Mouse (Mus musculus): ENCODE measurements at regions not wholly inside any gene's neighbourhood (a gene's known extent, or its start where the extent isn't known, plus 50 kb on each side); places are given as distances from the start of the nearest gene placed in this dataset.
"Not testable (repeated sequence)": the region's sequence is repeated elsewhere in the genome, so short reads cannot be mapped to it uniquely, and the experiment has no call there.

DNA sequence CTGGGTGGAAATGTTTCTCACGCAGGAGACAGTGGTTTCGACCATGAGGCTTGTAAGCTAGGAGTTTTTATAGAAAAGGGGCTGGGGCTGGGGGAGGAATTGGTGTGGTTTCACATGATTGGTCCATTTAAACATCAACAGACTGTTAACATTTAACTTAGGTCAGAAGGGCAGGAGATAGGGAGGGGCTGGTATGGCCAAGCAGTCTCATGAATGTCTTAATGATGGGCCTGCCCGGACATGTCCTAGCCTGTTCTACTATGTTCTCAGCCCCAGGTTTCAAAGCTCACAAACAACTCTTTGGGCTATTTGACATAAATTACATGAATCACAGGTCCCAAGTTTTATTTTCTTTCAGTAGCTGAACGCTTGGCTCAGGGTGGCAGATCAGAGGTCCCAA lies 244.5 kb upstream of the Plxna2 start:
- not testable (repeated sequence) for H3K4me2 ChIP-seq; H3K4me1 ChIP-seq (replicated peaks); H3K9ac ChIP-seq; H3K27me3 ChIP-seq (replicated peaks); H3K9me3 ChIP-seq (replicated peaks); H3K27ac ChIP-seq (ENCODE audit: poor library complexity, severe bottlenecking); ATAC-seq (ENCODE audit: insufficient number of reproducible peaks, low FRiP score); H3K36me3 ChIP-seq; H3K4me3 ChIP-seq
- WGBS: 85% methylated on average over 4 of the region's 4 CpGs

DNA sequence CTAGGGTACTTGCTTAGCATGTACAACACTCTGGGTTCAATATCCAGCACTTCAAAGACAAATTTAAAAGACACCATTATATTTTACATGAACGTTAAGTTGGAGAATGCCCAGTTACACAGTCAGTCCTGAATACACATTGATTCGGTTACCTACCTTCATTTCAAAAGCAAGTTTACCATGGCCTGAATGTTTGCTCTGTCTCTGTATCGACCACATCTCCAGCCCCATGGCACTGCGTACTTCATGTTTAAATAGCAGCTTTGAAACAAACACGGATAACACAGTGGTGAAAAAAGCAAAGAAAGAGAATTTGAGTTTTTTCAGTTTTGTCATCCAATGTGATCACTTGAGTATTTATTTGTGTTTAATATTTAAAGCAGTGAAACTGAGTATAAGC lies 254.1 kb upstream of the Plxna2 start:
- Histone ChIP-seq H3K4me1 (replicated peaks) (no peaks in the 10 kb centered on the region), H3K27ac (ENCODE audit: poor library complexity, severe bottlenecking) (no peak overlapping the region), H3K27me3 (replicated peaks) (no peaks in the 10 kb centered on the region), H3K36me3 (no peaks in the 10 kb centered on the region), H3K9ac (no peak overlapping the region), H3K4me3 (no peak overlapping the region), H3K4me2 (no peak overlapping the region), H3K9me3 (replicated peaks) (no peaks in the 10 kb centered on the region)
- WGBS: 84% methylated on average over 5 of the region's 5 CpGs
- ATAC-seq (ENCODE audit: insufficient number of reproducible peaks, low FRiP score): no peak

DNA sequence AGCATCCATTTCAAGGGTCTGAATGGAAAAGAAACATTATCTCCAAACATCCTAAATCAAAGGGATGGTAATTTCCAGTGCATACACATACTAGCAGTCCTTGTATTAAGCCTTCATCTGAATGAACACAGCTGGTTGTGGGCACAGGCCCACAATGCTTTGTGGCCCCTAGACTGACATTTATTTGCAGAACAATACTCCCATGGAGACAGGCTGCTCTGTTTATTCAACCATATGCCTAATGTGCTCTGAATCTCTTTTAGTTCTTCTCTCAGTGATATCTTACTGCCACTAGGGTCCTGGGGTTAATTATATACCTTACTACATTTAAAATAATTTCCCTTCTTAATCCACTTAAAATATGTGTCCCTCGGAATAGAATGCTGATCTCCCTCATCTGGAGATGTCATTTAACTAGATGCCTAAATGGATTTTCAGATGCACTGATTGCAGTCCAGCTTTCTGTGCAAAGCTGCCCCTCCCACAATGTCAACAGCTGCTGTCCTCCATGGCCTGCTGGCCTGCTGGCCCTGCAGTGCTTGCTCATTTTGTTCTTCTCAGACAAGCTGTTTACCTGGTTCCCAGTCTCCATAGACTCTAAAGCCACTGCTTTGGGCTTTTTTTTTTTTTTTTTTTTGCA lies 254.8 kb upstream of the Plxna2 start:
- H3K9ac ChIP-seq: no peak overlapping the region
- no peak for ATAC-seq (ENCODE audit: insufficient number of reproducible peaks, low FRiP score)
- no peaks in the 10 kb centered on the region for H3K9me3 ChIP-seq (replicated peaks)
- no peak overlapping the region for H3K4me2 ChIP-seq
- H3K36me3 ChIP-seq: no peaks in the 10 kb centered on the region
- no peaks in the 10 kb centered on the region for H3K4me1 ChIP-seq (replicated peaks)
- H3K27me3 ChIP-seq (replicated peaks): no peaks in the 10 kb centered on the region
- 59% methylated on average over 1 of the region's 1 CpGs for WGBS
- no peak overlapping the region for H3K4me3 ChIP-seq
- no peak overlapping the region for H3K27ac ChIP-seq (ENCODE audit: poor library complexity, severe bottlenecking)

DNA sequence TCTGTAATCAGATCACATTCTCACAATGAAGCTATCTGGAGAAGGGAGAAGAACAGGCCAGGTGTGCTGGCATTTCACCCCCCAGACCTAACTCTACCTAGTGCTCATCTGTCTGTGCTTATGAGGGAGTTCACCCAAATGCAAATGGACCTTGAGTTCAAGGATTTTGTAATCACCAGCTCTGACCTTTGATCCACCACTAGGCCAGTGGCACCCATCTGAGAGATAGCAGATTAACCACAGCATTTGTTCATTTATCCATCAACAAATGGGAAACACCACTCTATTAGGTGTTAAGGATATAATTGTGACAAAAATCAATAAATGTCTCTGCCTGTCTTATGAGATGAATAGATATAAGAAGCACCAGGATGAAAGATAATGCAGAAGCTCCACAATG lies 255.7 kb upstream of the Plxna2 start:
- Histone ChIP-seq H3K4me3 (no peak overlapping the region), H3K4me1 (replicated peaks) (no peaks in the 10 kb centered on the region), H3K4me2 (no peak overlapping the region), H3K27me3 (replicated peaks) (no peaks in the 10 kb centered on the region), H3K9ac (no peak overlapping the region), H3K27ac (ENCODE audit: poor library complexity, severe bottlenecking) (no peak overlapping the region), H3K36me3 (no peaks in the 10 kb centered on the region), H3K9me3 (replicated peaks) (no peaks in the 10 kb centered on the region)
- ATAC-seq (ENCODE audit: insufficient number of reproducible peaks, low FRiP score): no peak

DNA sequence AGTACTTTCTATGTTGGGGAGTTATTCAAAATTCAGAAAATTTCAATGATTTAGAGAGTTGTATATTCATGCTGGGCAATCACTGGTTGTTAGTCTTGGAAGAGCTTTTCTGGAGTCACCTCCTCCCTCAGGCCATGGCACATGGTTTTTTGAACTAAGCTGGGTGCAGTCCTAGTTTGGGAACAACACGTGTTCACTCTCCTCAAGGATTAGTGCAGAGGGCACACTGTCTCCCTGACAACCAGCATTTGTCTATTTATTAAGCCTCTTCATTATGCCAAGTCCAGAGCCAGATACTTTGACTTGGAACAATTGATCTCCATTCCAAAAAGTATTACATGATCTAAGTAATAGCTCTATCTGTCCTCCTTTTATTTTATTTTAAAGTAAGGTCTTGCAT lies 256.7 kb upstream of the Plxna2 start:
- H3K4me1 ChIP-seq (replicated peaks): no peaks in the 10 kb centered on the region
- no peak overlapping the region for H3K9ac ChIP-seq
- no peaks in the 10 kb centered on the region for H3K36me3 ChIP-seq
- no peak overlapping the region for H3K27ac ChIP-seq (ENCODE audit: poor library complexity, severe bottlenecking)
- no peaks in the 10 kb centered on the region for H3K9me3 ChIP-seq (replicated peaks)
- WGBS: 68% methylated on average over 1 of the region's 1 CpGs
- no peak overlapping the region for H3K4me3 ChIP-seq
- H3K27me3 ChIP-seq (replicated peaks): no peaks in the 10 kb centered on the region
- no peak for ATAC-seq (ENCODE audit: insufficient number of reproducible peaks, low FRiP score)
- no peak overlapping the region for H3K4me2 ChIP-seq

DNA sequence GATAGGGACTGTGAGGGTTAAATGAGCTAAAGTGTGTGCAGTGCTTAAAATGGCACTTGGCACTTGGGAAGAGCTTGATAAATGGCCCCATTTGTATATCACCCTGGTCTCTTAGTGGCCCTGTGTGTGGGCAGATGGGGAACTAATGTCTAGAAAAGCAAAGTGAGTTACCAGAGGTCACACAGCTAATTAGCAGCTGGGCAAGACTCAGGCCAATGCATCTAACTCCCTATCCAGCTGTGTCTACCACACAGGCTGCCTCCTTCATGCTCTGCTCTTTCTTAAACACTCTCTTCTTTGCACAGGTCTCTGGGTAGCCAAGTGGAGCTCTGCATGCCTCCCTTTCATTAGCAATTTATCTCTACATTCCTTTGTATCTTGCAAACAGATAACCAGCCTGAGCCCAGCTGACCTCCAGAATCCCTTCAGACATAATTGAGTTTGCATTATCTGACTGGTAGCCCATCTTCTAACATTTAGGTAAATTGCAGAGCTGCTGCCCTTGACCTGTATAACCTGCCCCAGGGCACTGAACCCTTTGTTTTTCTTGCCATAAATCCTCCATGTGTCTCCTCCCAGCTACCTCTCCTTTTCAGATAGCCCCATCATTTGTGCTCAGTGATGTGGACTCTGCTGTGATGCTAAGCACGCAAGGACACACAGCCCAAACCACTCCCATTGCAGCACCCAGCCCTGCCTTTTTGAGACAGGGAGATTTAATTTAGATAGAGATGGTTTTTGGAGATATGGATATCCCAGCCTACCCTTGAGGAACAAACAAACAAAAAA lies 263.5 kb upstream of the Plxna2 start:
- no peak for ATAC-seq (ENCODE audit: insufficient number of reproducible peaks, low FRiP score)
- H3K4me2 ChIP-seq: no peak overlapping the region
- H3K27me3 ChIP-seq (replicated peaks): no peaks in the 10 kb centered on the region
- no peaks in the 10 kb centered on the region for H3K36me3 ChIP-seq
- H3K4me3 ChIP-seq: no peak overlapping the region
- 61% methylated on average over 1 of the region's 1 CpGs for whole genome bisulfite sequencing
- no peaks in the 10 kb centered on the region for H3K9me3 ChIP-seq (replicated peaks)
- no peak overlapping the region for H3K27ac ChIP-seq (ENCODE audit: poor library complexity, severe bottlenecking)
- 0 out of 2 replicates have a peak, but pooled peaks cover 3% of the 10 kb centered on the region for H3K4me1 ChIP-seq (replicated peaks)
- H3K9ac ChIP-seq: no peak overlapping the region

GRCm38 (mm10) chr1:194345304-194346033 lies 272.5 kb upstream of the Plxna2 start:
- Histone ChIP-seq H3K9ac (no peak overlapping the region), H3K27ac (ENCODE audit: poor library complexity, severe bottlenecking) (no peak overlapping the region), H3K9me3 (replicated peaks) (no peaks in the 10 kb centered on the region), H3K4me2 (no peak overlapping the region), H3K36me3 (no peaks in the 10 kb centered on the region), H3K4me1 (replicated peaks) (no peaks in the 10 kb centered on the region), H3K27me3 (replicated peaks) (peaks cover 7% of the 10 kb centered on the region; the same call in 1 of the 2 replicates), H3K4me3 (no peak overlapping the region)
- ATAC-seq (ENCODE audit: insufficient number of reproducible peaks, low FRiP score): no peak
- 26% methylated on average over 3 of the region's 3 CpGs for WGBS

DNA sequence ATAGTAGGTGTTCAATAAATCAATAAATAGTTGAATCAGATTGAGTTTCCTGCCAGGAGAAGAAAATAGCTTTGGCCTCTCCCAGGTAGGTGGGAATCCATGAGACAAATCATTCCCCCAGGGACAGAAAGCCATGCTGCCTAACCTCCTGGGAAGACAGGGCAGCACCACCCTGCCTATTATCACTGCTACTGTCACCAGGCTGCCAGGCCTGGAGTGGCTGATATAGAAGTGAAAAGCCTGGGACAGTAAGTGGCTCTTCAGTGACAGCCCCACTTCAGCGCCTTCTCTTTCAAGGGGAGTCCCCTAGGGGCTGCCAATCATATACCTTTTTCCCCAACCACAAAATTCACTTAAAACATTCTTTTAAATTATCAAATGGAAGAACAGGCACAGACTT lies 275.4 kb upstream of the Plxna2 start:
- no peak for ATAC-seq (ENCODE audit: insufficient number of reproducible peaks, low FRiP score)
- no peak overlapping the region for H3K4me2 ChIP-seq
- 36% methylated on average over 1 of the region's 1 CpGs for WGBS
- H3K9ac ChIP-seq: no peak overlapping the region
- H3K27me3 ChIP-seq (replicated peaks): peaks cover 23% of the 10 kb centered on the region
- H3K27ac ChIP-seq (ENCODE audit: poor library complexity, severe bottlenecking): no peak overlapping the region
- H3K4me3 ChIP-seq: no peak overlapping the region
- H3K9me3 ChIP-seq (replicated peaks): no peaks in the 10 kb centered on the region
- H3K36me3 ChIP-seq: no peaks in the 10 kb centered on the region
- no peaks in the 10 kb centered on the region for H3K4me1 ChIP-seq (replicated peaks)

GRCm38 (mm10) chr1:194341758-194342157 lies 276.3 kb upstream of the Plxna2 start:
- no peaks in the 10 kb centered on the region for H3K36me3 ChIP-seq
- H3K4me3 ChIP-seq: no peak overlapping the region
- peaks cover 23% of the 10 kb centered on the region for H3K27me3 ChIP-seq (replicated peaks)
- no peak for ATAC-seq (ENCODE audit: insufficient number of reproducible peaks, low FRiP score)
- H3K9me3 ChIP-seq (replicated peaks): no peaks in the 10 kb centered on the region
- no peak overlapping the region for H3K9ac ChIP-seq
- no peak overlapping the region for H3K4me2 ChIP-seq
- WGBS: 60% methylated on average over 3 of the region's 3 CpGs
- H3K27ac ChIP-seq (ENCODE audit: poor library complexity, severe bottlenecking): no peak overlapping the region
- H3K4me1 ChIP-seq (replicated peaks): no peaks in the 10 kb centered on the region

GRCm38 (mm10) chr1:194334752-194335719 lies 283.0 kb upstream of the Plxna2 start:
- Histone ChIP-seq H3K4me3 (no peak overlapping the region), H3K9me3 (replicated peaks) (no peaks in the 10 kb centered on the region), H3K4me2 (no peak overlapping the region), H3K36me3 (no peaks in the 10 kb centered on the region), H3K27ac (ENCODE audit: poor library complexity, severe bottlenecking) (no peak overlapping the region), H3K9ac (no peak overlapping the region), H3K4me1 (replicated peaks) (no peaks in the 10 kb centered on the region), H3K27me3 (replicated peaks) (peaks cover 33% of the 10 kb centered on the region)
- WGBS: 64% methylated on average over 5 of the region's 5 CpGs
- no peak for ATAC-seq (ENCODE audit: insufficient number of reproducible peaks, low FRiP score)

GRCm38 (mm10) chr1:194332639-194333038 lies 285.4 kb upstream of the Plxna2 start:
- no peak overlapping the region for H3K4me2 ChIP-seq
- no peak overlapping the region for H3K27ac ChIP-seq (ENCODE audit: poor library complexity, severe bottlenecking)
- no peaks in the 10 kb centered on the region for H3K4me1 ChIP-seq (replicated peaks)
- peaks cover 22% of the 10 kb centered on the region for H3K27me3 ChIP-seq (replicated peaks)
- no peaks in the 10 kb centered on the region for H3K9me3 ChIP-seq (replicated peaks)
- H3K4me3 ChIP-seq: no peak overlapping the region
- no peak for ATAC-seq (ENCODE audit: insufficient number of reproducible peaks, low FRiP score)
- H3K9ac ChIP-seq: no peak overlapping the region
- no peaks in the 10 kb centered on the region for H3K36me3 ChIP-seq
